Mouse (Mus musculus) stomach, postnatal 0 days (tissue): Measurements from ENCODE around the gene Mcoln3.

Experiments
- CTCF ChIP-seq: IDR thresholded peaks from 2 replicates; pipeline ENCODE4 v1.5.1; 2016; ENCODE audit warnings: antibody characterized with exemption, low read depth, mild to moderate bottlenecking, moderate library complexity
- EP300 ChIP-seq: optimal IDR thresholded peaks from 2 replicates; pipeline ENCODE3; 2016; ENCODE audit warnings: antibody characterized with exemption

- no peak for TF ChIP-seq CTCF
- TF ChIP-seq EP300 = no peak
Observed at GRCm38 (mm10) chr3:146177295-146177694, 60.0 kb downstream of the Mcoln3 start.
